Mouse (Mus musculus) embryo, embryonic 11 days (tissue): ENCODE measurements at regions not wholly inside any gene's neighbourhood (a gene's known extent, or its start where the extent isn't known, plus 50 kb on each side); places are given as distances from the start of the nearest gene placed in this dataset.

Experiments
- DNase-seq: peaks from one replicate; pipeline ENCODE4 v3.0.0-alpha.2; 2015

DNA sequence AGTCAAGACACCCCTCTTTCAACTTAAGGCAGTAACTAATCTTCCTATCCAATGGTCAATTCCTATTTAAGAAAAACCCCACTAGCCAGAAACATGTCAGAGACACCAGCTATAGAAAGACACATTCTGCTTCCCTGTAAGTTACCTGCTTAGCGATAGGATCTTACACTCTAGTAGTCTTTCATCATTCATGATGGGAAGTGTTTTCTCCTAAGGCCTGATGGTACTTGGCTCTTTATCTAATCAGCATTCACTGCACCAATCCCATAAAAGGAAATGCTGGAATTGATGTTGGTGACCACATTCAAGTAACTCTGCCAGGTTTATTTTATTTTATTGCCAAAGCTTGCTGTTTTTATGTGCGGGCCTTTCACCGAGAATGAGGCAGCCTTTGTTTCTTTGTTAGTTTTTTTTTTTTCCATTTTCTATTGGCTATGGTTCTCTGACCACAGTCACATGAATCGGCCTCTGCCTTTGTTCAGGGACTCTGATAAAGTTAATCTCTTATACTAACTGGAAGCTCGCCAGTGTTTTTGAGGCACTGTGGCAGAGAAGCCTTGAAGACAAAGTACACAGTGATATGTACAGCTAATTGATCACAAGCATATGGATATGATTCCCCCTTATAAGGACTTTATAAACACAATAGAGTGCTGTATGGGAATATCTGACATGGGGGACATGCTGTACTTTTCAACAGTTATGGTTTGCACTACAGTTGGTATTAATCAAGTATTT lies 166.0 kb upstream of the Chrm3 start:
- no peak for DNase-seq

DNA sequence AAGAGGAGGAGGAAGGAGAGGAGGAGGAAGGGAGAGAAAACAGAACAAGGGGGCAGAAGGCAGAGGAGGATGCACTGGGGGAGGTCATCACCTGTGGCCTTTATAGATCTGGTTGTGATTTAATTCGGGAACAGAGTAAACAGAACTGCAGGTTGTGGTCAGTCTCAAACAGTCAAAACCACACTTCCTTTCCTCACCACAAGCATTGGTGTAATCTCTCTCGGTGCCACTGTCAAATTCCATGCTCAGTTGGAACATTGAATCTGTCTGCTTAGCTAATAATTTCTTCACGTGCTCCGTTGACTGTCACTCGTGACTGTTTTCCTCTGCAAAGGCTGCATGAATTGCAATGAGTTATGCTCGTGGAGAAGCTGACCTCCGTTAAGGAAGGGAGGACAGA lies 143.6 kb upstream of the Chrm3 start:
- DNase-seq: no peak

GRCm38 (mm10) chr13:10455323-10455722 lies 94.7 kb upstream of the Chrm3 start:
- no peak for DNase-seq

- DNase-seq: no peak
These were observed 94.0 kb upstream of the Chrm3 start for GRCm38 (mm10) chr13:10454667-10455066.

DNA sequence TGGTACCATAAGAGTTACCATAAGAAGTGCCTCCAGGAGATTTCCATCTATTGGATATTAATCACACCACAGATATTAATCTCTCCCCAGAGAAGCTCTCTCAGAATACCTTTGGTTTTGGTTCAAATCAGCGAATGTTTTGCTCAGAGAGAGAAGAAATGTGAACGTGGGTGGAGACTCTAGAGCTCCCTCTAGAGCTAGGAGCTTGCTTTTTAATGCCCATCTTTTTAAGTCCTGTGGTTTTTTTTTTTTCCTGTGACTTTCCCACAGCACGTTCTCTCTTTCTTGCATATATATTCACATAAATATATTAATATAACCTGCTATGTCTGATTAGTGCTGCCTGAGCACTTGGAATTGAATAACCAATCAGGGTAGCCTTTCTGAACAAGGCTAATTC lies 90.4 kb upstream of the Chrm3 start:
- DNase-seq: no peak

- no peak for DNase-seq
These were observed 88.9 kb upstream of the Chrm3 start for GRCm38 (mm10) chr13:10449502-10449901.

- no peak for DNase-seq
These were observed 87.2 kb upstream of the Chrm3 start for GRCm38 (mm10) chr13:10447806-10448205.

- no peak for DNase-seq
These were observed 85.0 kb upstream of the Chrm3 start for GRCm38 (mm10) chr13:10445679-10446078.
